Mouse (Mus musculus) inflammation-experienced regulatory T-cells, adult 16 weeks (primary cell): ENCODE data around the gene Gm21943. TPM values are rescaled to one million over a fixed set of nuclear protein-coding genes. Genes with fewer than 3 reads are reported as not detected.

Experiments
- polyA plus RNA-seq: library from polyadenylated mRNA; unstranded; fragments of 100-300 nt; shearing (Covaris generic); gene quantifications from one replicate; pipeline ENCODE4 v1.2.1, GENCODE M21; 2017

The Gm21943 gene
- polyA plus RNA-seq, result not detected

DNA sequence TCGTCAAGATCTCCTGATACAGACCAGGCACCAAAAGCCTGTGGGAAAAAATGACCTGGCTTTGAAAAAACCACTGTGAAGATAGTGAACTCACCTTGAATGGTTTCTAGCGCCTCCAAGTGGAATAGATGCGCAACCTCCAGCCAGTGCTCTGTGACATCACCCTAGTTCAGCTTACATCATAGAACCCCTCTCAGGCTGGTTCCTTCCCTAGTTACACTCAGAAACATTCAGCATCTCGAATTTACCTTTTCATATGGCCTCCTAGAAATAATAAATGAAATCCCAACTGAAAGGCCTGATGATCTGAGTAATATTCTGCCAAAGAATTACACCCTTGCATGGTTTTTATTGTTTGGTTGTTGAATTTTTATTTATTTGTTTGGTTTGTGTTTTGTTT lies at the start of gene Gm21943:
Gene Gm21943 (minus strand): TSS at position 101 of the 400 bp plus-strand sequence.

Other genes starting within 250 kb of the Gm21943 start
- not detected for gene Gm28961, start 172.0 kb upstream of the Gm21943 start, polyA plus RNA-seq